Mouse (Mus musculus) CH12.LX (cell line): ENCODE data around the gene Aldh1a2.

Experiments
- EP300 ChIP-seq: IDR thresholded peaks from 2 replicates; pipeline ENCODE4 v1.6.1; 2011; ENCODE audit warnings: low read length, improper control_type of control experiment
- KAT2A ChIP-seq: IDR thresholded peaks from 2 replicates; pipeline ENCODE4 v1.6.1; 2012; ENCODE audit warnings: low read length, improper control_type of control experiment, inconsistent platforms; ENCODE audit not compliant: insufficient replicate concordance
- TCF12 ChIP-seq: IDR thresholded peaks from 2 replicates; pipeline ENCODE4 v1.6.1; 2014; ENCODE audit warnings: low read depth, mild to moderate bottlenecking, inconsistent platforms, low read length, improper control_type of control experiment
- ZC3H11A ChIP-seq: IDR thresholded peaks from 2 replicates; pipeline ENCODE4 v1.6.1; 2012; ENCODE audit warnings: low read depth, mild to moderate bottlenecking, inconsistent platforms, low read length, improper control_type of control experiment

DNA sequence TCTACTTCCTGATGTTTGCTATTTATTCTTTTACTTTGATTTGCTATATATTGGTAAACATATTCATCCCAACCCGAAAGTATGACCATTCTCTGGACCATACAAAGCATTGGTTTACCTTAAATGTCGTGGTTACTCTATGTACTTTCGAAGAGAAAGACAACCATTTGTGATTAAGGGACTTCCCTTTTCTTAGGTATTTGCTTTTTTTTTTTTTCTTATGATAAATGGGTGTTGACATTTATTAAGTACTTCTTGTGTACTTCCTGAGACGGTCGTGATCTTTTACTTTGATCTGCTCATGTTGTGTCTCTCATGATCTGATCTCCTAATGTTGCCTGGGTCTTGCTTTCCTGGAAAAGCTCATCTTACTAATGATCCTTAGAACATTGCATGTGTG is 16.8 kb upstream of the Aldh1a2 start:
- TF ChIP-seq TCF12 (no peak), KAT2A (no peak), ZC3H11A (no peak), EP300 (no peak)
